Mouse (Mus musculus) urinary bladder, postnatal 4 days (tissue): ENCODE measurements around the gene Rab43.

Source experiments
- DNase-seq, 2 experiments: peaks; one replicate each; pipeline ENCODE4 v3.0.0; 2021 to 2022; ENCODE audit warnings: low spot score in 2 of 2

The Rab43 gene

GRCm38 (mm10) chr6:87750184-87750910 is 61.6 kb downstream of the Rab43 start:
- DNase-seq: no peak

GRCm38 (mm10) chr6:87748531-87748930 is 63.4 kb downstream of the Rab43 start:
- no peak for DNase-seq

- DNase-seq: no peak
These were observed 63.9 kb downstream of the Rab43 start for GRCm38 (mm10) chr6:87748078-87748477.

- peak in 1 of 2 experiments; percentile 60 for DNase-seq
These were observed 65.1 kb downstream of the Rab43 start for GRCm38 (mm10) chr6:87746849-87747248.

GRCm38 (mm10) chr6:87746059-87746458 is 65.9 kb downstream of the Rab43 start:
- DNase-seq: no peak

GRCm38 (mm10) chr6:87745301-87745700 is 66.7 kb downstream of the Rab43 start:
- DNase-seq: no peak

- DNase-seq: no peak
These were observed 67.3 kb downstream of the Rab43 start for GRCm38 (mm10) chr6:87744632-87745031.

- DNase-seq: no peak
These were observed 68.7 kb downstream of the Rab43 start for GRCm38 (mm10) chr6:87743281-87743680.

- no peak for DNase-seq
These were observed 69.2 kb downstream of the Rab43 start for GRCm38 (mm10) chr6:87742804-87743203.

GRCm38 (mm10) chr6:87741978-87742377 is 70.0 kb downstream of the Rab43 start:
- DNase-seq: no peak

- no peak for DNase-seq
These were observed 71.5 kb downstream of the Rab43 start for GRCm38 (mm10) chr6:87740496-87740895.

GRCm38 (mm10) chr6:87739898-87740297 is 72.1 kb downstream of the Rab43 start:
- no peak for DNase-seq
